In the genomic region with DNA sequence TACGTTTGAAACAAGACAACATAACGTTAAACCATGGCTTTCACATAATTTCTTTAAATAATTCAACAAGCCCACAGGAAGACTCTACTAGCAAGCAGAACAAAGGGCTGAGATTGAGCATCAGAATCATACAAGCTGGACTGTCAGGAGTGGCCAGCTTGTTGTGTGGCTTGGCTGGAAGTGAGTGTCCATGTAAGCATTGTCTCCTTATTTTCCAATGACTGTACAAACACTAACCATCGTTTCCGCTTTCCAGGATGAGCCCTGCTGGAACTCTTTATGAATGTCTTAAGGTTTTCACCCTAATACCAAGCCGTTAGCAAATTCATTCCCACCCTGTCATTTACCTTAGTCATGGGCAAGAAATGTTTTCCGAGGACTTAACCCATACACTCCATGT, we compare ENCODE assay signal across 11 mouse cellular contexts. TPM values are rescaled to one million over a fixed set of nuclear protein-coding genes. Genes with fewer than 3 reads are reported as not detected.
A peak's percentile ranks its signal among the peaks of the same experiment; 100 is the strongest.
DNase-seq lines count a peak whose midpoint lies in the region; ATAC-seq lines count a peak whose summit lies in the region.
"Had no signal": no experiment of that assay in that cellular context is flagged by ENCODE, and none has a peak within 500 bp of the region (broad histone marks: within the 10 kb centered on the region; RNA-seq: fewer than 3 reads in every experiment).

No protein-coding gene starts in this region.

- ATAC-seq in limb, embryonic 15.5 days (ENCODE audit: insufficient number of reproducible peaks, low FRiP score, low TSS enrichment, low read depth): no peak
- ATAC-seq in erythroblast, adult 5-6 weeks (replicated peaks; ENCODE audit: low FRiP score, poor library complexity, severe bottlenecking): no peak

- H3K4me1 ChIP-seq in limb, embryonic 15.5 days: peaks cover 11% of the 10 kb centered on the region

- no peak overlapping the region for H3K27ac ChIP-seq in limb, embryonic 15.5 days

- H3K27me3 ChIP-seq in limb, embryonic 15.5 days: no peaks in the 10 kb centered on the region

- 73% methylated on average over 6 of the region's 6 CpGs for WGBS in limb, embryonic 15.5 days

- no peak overlapping the region for H3K9ac ChIP-seq in limb, embryonic 15.5 days

- H3K4me3 ChIP-seq in limb, embryonic 15.5 days: 0 out of 2 replicates have a peak overlapping the region, but pooled peaks have one; percentile 3

- no peaks in the 10 kb centered on the region for H3K9me3 ChIP-seq in limb, embryonic 15.5 days

- H3K4me2 ChIP-seq in limb, embryonic 15.5 days: no peak overlapping the region; the same call in 1 of the 2 replicates

- H3K36me3 ChIP-seq in limb, embryonic 15.5 days: no peaks in the 10 kb centered on the region

- peak; percentile 18 to 39 for DNase-seq in cerebellum, postnatal 36 days
- DNase-seq in cerebellum, adult 8-10 months: no peak
- peak; percentile 16 for DNase-seq in retina, embryonic 14.5 days (ENCODE audit: low spot score)
- DNase-seq in retina, postnatal 1 day: no peak
- DNase-seq in testis, postnatal 10 days (ENCODE audit: low spot score): no peak
- DNase-seq in ovary, postnatal 14 days (ENCODE audit: low spot score): no peak
- DNase-seq: B cell, adult 2 months; gastrocnemius, postnatal 36 days; lung, postnatal 10 days had no signal

RNA-seq across cellular contexts. Expression of gene Cpe, which starts 2.0 kb away (rescaled TPM):
- 169 and 170 TPM in 2 replicates for polyA plus RNA-seq in limb, embryonic 15.5 days (2015; fragmentation: Nextera tagmentation; extraction: Ambion mirVana)
- not detected in 2 replicates for total RNA-seq in erythroblast, adult 5-6 weeks (2015; ENCODE audit: low replicate concordance)
- total RNA-seq in erythroblast, adult 5-6 weeks (2017; ENCODE audit: low replicate concordance): not detected in 2 replicates

RNA-seq across cellular contexts. Expression of gene Msmo1, which starts 42.7 kb away (rescaled TPM):
- polyA plus RNA-seq in limb, embryonic 15.5 days (2015; fragmentation: Nextera tagmentation; extraction: Ambion mirVana): 92.7 and 95.2 TPM in 2 replicates
- 15.8 and 21.9 TPM in 2 replicates for total RNA-seq in erythroblast, adult 5-6 weeks (2015; ENCODE audit: low replicate concordance)
- 12.1 and 18.7 TPM in 2 replicates for total RNA-seq in erythroblast, adult 5-6 weeks (2017; ENCODE audit: low replicate concordance)

Comparison
In these comparisons a context has a peak if more than half of its experiments do, and no peak if none do; other contexts are left out.
1. DNase-seq: peak in cerebellum, postnatal 36 days (2 of 2) and retina, embryonic 14.5 days (single experiment); none in cerebellum, adult 8-10 months (single experiment), retina, postnatal 1 day (single experiment), testis, postnatal 10 days (single experiment) and ovary, postnatal 14 days (single experiment).